Mouse (Mus musculus) frontal cortex, postnatal 10 days (tissue): ENCODE data around the gene Mrpl43.

ENCODE experiments used
- DNase-seq, 2 experiments: peaks; one replicate each; pipeline ENCODE4 v3.0.0; 2022; ENCODE audit warnings: low spot score in 2 of 2, mixed read lengths in 1 of 2

Gene Mrpl43

GRCm38 (mm10) chr19:45007425-45008191 is 1.4 kb upstream of the Mrpl43 start:
- DNase-seq: no peak

- no peak for DNase-seq
Observed at GRCm38 (mm10) chr19:45007021-45007420, 779 bp upstream of the Mrpl43 start.

- DNase-seq: peak in 1 of 2 experiments; percentile 49
Observed at GRCm38 (mm10) chr19:45005444-45005843, 798 bp downstream of the Mrpl43 start, which contains the start of gene Twnk. Gene Twnk (plus strand): TSS chr19:45005663.

GRCm38 (mm10) chr19:45003740-45004516 is 2.3 kb downstream of the Mrpl43 start:
- no peak for DNase-seq

- DNase-seq: no peak
Observed at GRCm38 (mm10) chr19:45002301-45002700, 3.9 kb downstream of the Mrpl43 start.

- peak in 1 of 2 experiments; percentile 7 for DNase-seq
Observed at GRCm38 (mm10) chr19:44999647-45000046, 6.6 kb downstream of the Mrpl43 start.

GRCm38 (mm10) chr19:44997786-44998185 is 8.5 kb downstream of the Mrpl43 start:
- peak in 1 of 2 experiments; percentile 13 for DNase-seq

GRCm38 (mm10) chr19:44992712-44993111 is 13.5 kb downstream of the Mrpl43 start:
- DNase-seq: no peak

GRCm38 (mm10) chr19:44992246-44992645 is 14.0 kb downstream of the Mrpl43 start:
- no peak for DNase-seq

GRCm38 (mm10) chr19:44991031-44991430 is 15.2 kb downstream of the Mrpl43 start:
- DNase-seq: no peak

GRCm38 (mm10) chr19:44989567-44990495 is 16.4 kb downstream of the Mrpl43 start:
- DNase-seq: no peak

GRCm38 (mm10) chr19:44988831-44989566 is 17.2 kb downstream of the Mrpl43 start, which contains the start of gene Sema4g:
Gene Sema4g (plus strand): TSS chr19:44989101.
- DNase-seq: no peak

- DNase-seq: no peak
Observed at GRCm38 (mm10) chr19:44988321-44988720, 17.9 kb downstream of the Mrpl43 start.

GRCm38 (mm10) chr19:44987851-44988250 is 18.4 kb downstream of the Mrpl43 start:
- DNase-seq: no peak

- DNase-seq: no peak
Observed at GRCm38 (mm10) chr19:44987004-44987403, 19.2 kb downstream of the Mrpl43 start.

- no peak for DNase-seq
Observed at GRCm38 (mm10) chr19:44985159-44985988, 20.9 kb downstream of the Mrpl43 start.

GRCm38 (mm10) chr19:44984420-44984819 is 21.8 kb downstream of the Mrpl43 start:
- no peak for DNase-seq

GRCm38 (mm10) chr19:44983366-44983765 is 22.9 kb downstream of the Mrpl43 start:
- DNase-seq: no peak

GRCm38 (mm10) chr19:44982477-44983115 is 23.6 kb downstream of the Mrpl43 start:
- no peak for DNase-seq
